Mouse (Mus musculus): ENCODE results near the gene Pop7.

The Pop7 gene

DNA sequence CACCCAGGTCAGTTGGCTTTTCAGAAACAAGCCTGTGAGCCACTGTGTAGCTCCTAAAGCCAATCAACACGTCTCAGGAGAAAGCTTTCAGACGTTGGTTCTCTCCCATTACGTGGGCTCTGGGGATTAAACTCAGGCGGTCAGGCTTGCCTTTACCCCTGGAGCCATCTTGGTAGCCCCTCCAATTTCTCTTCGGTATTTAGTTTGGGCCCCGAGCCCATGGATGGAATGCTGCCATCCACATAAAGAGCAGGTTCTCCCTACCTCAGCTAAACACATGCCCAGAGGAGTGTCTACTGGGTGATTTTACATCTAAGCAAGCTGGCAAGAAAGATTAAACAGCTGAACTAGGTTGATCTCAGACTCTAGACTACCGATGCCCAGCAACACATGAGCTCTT, 2.1 kb downstream of the Pop7 start:
- DNase-seq (ENCODE audit: low spot score): no peak

GRCm38 (mm10) chr5:137493831-137494230, 8.5 kb downstream of the Pop7 start:
- DNase-seq (ENCODE audit: low spot score): no peak

DNA sequence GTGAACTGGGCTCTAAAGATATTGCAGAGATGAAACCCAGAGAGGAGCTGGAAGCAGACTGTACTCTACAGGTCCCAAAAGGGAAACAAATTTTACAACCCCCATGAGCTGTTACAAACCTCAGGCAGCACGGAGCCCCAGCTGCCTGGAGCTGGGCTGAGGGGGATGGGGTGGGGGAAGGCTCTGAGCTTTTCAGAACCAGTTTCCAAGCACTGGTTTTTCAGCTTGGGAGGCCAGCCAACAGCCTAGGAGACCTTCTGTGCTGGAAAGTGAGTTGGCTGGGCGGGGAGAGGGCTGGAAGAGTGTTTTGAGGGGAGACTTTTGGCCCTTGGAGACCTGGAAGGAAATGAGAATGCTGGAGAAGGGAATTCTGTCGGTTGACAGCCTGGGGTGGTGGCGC, 10.8 kb downstream of the Pop7 start:
- no peak for DNase-seq (ENCODE audit: low spot score)

GRCm38 (mm10) chr5:137487616-137488015, 14.7 kb downstream of the Pop7 start:
- DNase-seq (ENCODE audit: low spot score): no peak

DNA sequence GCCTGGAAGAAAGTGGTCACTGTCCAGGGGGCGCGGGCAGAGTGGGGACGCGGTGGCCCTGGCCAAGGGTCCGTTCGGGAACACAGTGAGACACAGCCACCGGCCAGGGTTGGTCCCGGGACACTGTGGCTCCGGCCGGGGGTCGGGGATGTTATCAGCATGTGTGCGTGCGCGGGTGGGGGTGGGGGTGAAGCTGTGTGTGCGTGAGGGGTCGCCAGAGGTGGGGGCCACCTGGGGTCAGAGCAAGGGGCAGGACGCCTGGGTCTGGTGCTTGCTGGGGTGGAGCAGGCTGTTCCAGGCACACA, 16.5 kb downstream of the Pop7 start:
- DNase-seq (ENCODE audit: low spot score): no peak

DNA sequence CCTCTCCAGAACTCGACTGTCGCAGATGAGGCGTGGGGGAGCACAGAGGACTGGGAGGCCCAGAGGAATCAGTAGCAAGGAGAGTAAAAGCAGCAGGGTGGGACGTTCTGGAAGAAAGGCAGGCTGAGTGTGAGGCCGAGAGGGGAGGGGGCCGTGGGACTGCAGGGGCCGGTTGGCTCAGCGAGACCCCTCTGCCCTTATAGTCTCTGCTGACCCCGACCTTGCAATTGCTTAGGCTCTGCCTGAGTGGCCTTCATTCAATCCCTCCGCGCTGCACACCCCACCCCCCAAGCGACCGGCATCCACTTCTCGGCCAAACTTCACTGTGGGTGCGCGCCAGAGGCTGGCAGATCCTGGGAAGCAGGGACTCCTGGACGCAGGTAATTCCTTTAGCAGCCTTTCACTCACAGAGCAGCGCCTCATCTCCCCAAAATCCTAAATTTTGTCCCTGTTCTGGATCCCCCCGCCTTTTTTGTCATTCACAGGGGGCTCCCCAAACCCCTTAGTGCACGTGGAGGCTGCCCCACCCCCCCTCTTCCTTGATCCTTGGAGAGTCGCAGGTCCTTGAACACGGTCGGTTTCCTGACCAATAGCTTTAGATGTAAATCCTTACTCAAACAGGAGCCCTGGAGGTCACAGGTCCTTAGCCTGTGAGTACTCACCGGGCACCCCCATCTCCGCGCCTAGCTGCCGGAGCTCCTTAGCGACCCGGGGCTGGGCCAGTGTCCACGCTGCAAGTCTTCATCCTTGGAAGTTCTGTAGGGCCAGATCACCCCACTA, 17.1 kb downstream of the Pop7 start:
- DNase-seq (ENCODE audit: low spot score): no peak

DNA sequence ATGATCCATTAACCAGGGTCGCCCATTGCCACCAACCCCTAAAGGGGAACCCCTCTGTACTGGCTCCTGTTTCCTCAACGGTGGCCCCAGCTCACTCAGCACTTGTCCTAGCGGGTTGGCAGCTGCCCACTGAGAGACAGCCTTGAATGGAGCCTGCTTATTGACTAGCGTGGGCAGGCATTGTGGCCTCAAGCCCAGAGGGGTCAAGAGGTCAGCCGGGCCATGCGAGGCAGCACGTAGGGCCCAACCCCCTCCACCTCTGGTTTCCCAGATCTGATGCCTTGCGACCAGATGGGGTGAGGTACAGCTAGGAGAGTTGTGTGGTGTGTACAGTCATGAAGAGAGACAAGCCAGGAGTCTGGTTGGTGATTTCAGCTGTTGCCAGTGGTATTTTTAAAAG, 20.4 kb downstream of the Pop7 start:
- no peak for DNase-seq (ENCODE audit: low spot score)

DNA sequence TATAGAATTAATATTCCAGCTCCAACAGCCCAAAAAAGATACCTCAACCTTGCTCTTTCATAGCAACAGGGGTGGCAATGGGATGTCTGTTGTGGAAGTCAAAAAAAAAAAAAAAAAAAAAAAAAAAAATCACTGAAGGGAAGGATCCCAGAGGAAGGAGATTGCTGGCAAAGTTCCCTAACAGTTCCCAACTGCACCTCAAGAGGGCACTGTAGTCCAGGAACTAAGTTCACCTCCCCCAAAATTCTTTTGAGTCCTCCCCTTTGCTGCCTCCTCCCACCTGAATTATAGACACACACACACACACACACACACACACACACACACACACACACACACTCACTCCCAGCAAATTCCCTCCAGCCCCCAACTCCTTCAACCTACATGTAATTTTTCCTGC, 21.2 kb downstream of the Pop7 start:
- DNase-seq (ENCODE audit: low spot score): peak; percentile 65

DNA sequence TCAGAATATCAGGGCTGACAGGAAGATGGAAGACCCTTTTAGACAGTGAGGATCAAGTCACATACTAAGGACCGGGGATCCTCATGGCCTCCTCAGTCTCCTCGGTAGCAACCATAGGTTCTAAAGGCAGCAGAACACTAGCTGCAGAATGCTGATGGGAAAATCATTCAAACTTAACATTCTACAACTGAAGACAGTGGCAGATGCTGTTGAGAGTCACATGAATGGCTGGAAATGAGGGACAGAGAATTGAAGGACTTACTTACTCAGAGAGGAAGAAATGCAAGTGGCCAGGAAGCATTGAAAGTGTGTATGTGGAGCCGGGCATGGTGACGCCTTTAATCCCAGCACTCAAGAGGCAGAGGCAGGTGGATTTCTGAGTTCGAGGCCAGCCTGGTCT, 25.4 kb downstream of the Pop7 start, which contains the start of gene Zan:
Zan (minus strand) TSS at position 101 of the 400 bp plus-strand sequence.
- no peak for DNase-seq (ENCODE audit: low spot score)

GRCm38 (mm10) chr5:137474351-137474750, 28.0 kb downstream of the Pop7 start:
- no peak for DNase-seq (ENCODE audit: low spot score)

GRCm38 (mm10) chr5:137472252-137472904, 29.9 kb downstream of the Pop7 start:
- DNase-seq (ENCODE audit: low spot score): no peak

DNA sequence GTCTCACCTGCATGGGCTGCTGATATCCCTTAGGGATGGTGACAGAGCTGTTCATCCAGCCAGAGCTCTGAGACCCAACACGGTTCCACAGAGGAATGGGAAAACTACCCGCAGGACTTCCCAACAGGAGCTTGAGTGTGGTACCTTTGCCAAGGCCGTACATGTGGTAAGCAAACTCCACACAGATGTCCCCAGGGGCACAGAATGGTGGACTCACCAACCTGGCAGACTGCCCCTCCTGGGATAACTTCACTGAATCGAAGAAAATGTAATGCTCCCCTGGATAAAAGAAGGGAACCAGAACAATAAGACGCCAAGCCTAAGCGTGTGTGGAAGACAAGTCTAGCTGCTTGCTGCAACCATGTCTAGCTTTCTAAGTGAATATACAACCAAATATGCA, 35.4 kb downstream of the Pop7 start:
- no peak for DNase-seq (ENCODE audit: low spot score)

GRCm38 (mm10) chr5:137465049-137465448, 37.3 kb downstream of the Pop7 start:
- no peak for DNase-seq (ENCODE audit: low spot score)

GRCm38 (mm10) chr5:137455866-137456591, 46.3 kb downstream of the Pop7 start:
- DNase-seq (ENCODE audit: low spot score): no peak

DNA sequence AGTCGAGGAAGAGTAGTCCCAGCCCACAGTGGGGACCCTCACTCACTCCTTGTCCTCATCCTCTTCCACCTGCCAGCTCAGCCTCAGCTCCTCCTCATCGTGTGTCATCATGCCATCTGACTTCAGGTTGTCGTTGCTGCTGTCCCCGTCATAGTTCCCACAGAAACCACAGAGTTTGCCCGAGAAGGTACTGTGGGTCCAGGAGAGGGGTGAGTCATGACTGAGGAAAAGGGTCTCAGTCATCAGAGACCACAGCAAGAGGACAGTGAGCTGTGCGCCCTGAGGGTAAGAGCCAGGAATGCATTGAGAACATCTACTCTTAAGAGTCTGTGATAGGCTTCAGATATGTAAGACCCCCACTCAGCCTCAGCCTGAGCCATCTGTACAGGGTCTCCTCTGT, 47.1 kb downstream of the Pop7 start:
- DNase-seq (ENCODE audit: low spot score): no peak

Measured in urinary bladder, postnatal 25 days (tissue).